ENCODE assay signal across 8 mouse cellular contexts in genomic region chr12:113013021-113013491, GRCm38 (mm10). TPM values are rescaled to one million over a fixed set of nuclear protein-coding genes. Genes with fewer than 3 reads are reported as not detected.
DNase-seq lines count a peak whose midpoint lies in the region; ATAC-seq and TF ChIP-seq lines count a peak whose summit lies in the region.

No protein-coding gene starts in this region.

- no peaks in the 10 kb centered on the region for H3K9me3 ChIP-seq in midbrain, postnatal 0 days (ENCODE audit: low read length)

- intact Hi-C loops in heart, postnatal 14 days (cut with DNase I), result no loop called here
- intact Hi-C loops in left cerebral cortex, postnatal 25 days (cut with DNase I), result no loop called here

- TF ChIP-seq POLR2A in liver, adult 2 months (IDR thresholded peaks at IDR 0.05; ENCODE audit: extremely low read depth, insufficient read depth, low read length), result no peak

- H3K27me3 ChIP-seq in liver, adult 2 months (ENCODE audit: control insufficient read depth, insufficient read depth, low read length), result no peaks in the 10 kb centered on the region
- H3K27me3 ChIP-seq in midbrain, postnatal 0 days (ENCODE audit: insufficient read depth, low read length), result no peaks in the 10 kb centered on the region

- 79% methylated on average over 3 of the region's 3 CpGs for WGBS in liver, adult 2 months
- WGBS in midbrain, postnatal 0 days, result 67% methylated on average over 3 of the region's 3 CpGs

- no peaks in the 10 kb centered on the region for H3K36me3 ChIP-seq in liver, adult 2 months (ENCODE audit: control insufficient read depth, insufficient read depth, low read length)
- no peaks in the 10 kb centered on the region for H3K36me3 ChIP-seq in midbrain, postnatal 0 days (ENCODE audit: insufficient read depth, low read length)

- peaks cover 11% of the 10 kb centered on the region for H3K4me1 ChIP-seq in liver, adult 2 months (ENCODE audit: control insufficient read depth, insufficient read depth, low read length)
- H3K4me1 ChIP-seq in midbrain, postnatal 0 days (ENCODE audit: insufficient read depth, low read length), result peaks cover 15% of the 10 kb centered on the region; the same call in 1 of the 2 replicates

- H3K79me2 ChIP-seq in liver, adult 2 months (ENCODE audit: control insufficient read depth, insufficient read depth, low read length), result peaks cover 11% of the 10 kb centered on the region; the same call in 1 of the 2 replicates

- H3K4me2 ChIP-seq in midbrain, postnatal 0 days (ENCODE audit: low read depth, low read length, poor library complexity, severe bottlenecking), result peak overlapping the region; percentile 82; the same call in 1 of the 2 replicates

- H3K9ac ChIP-seq in liver, adult 2 months (ENCODE audit: low read depth, low read length), result no peak overlapping the region
- no peak overlapping the region for H3K9ac ChIP-seq in midbrain, postnatal 0 days (replicated peaks; ENCODE audit: low read length, poor library complexity, severe bottlenecking)

- no peak for ATAC-seq in midbrain, postnatal 0 days (ENCODE audit: low FRiP score)
- no peak for ATAC-seq in CD4-positive, CD25-positive, alpha-beta regulatory T cell, adult 4 months

- no peak overlapping the region for H3K4me3 ChIP-seq in liver, adult 2 months (ENCODE audit: insufficient read depth, low read depth, low read length)
- no peak overlapping the region for H3K4me3 ChIP-seq in midbrain, postnatal 0 days (ENCODE audit: low read depth, low read length)

- no peak for DNase-seq in liver, adult 2 months (ENCODE audit: extremely low read depth, low read depth, low spot score)
- DNase-seq in liver, result no peak
- DNase-seq in fibroblast of lung, adult 2 months (ENCODE audit: low read depth), result peak; percentile 39
- DNase-seq in heart, postnatal 14 days, result peak; percentile 39 to 55
- peak; percentile 18 to 62 for DNase-seq in left cerebral cortex, postnatal 25 days (ENCODE audit: low spot score in 2 of 2)
- DNase-seq in midbrain, postnatal 0 days (ENCODE audit: low spot score), result peak; percentile 56
- no peak for DNase-seq in T-cell, adult 2 months (ENCODE audit: low spot score)

- H3K27ac ChIP-seq in liver, adult 2 months (replicated peaks; ENCODE audit: insufficient read depth, low read depth, low read length), result peak overlapping the region; percentile 24; the same call in 1 of the 2 replicates
- peak overlapping the region; percentile 76 for H3K27ac ChIP-seq in midbrain, postnatal 0 days (ENCODE audit: low read depth, low read length)

- TF ChIP-seq CTCF in liver, adult 2 months (IDR thresholded peaks at IDR 0.05; ENCODE audit: low read depth, low read length), result no peak
- TF ChIP-seq CTCF in midbrain, postnatal 0 days (IDR thresholded peaks at IDR 0.05), result no peak

RNA-seq across cellular contexts. Expression of gene Pacs2, which starts 1.3 kb away (rescaled TPM):
- total RNA-seq in liver, adult 2 months (2014; rRNA removed), result 5.2 and 7.5 TPM in 2 replicates
- 11.8 and 15.3 TPM in 2 replicates for polyA plus RNA-seq in liver, adult 2 months (2012; rRNA removed)
- total RNA-seq in heart, postnatal 14 days (2021), result 10 to 100 TPM; 29.0 to 32.1 TPM
- total RNA-seq in left cerebral cortex, postnatal 25 days (2021), result 10 to 100 TPM; 63.3 to 79.9 TPM
- 133 and 162 TPM in 2 replicates for total RNA-seq in midbrain, postnatal 0 days (2014; rRNA removed)
- polyA plus RNA-seq in midbrain, postnatal 0 days (2015; fragmentation: Nextera tagmentation; extraction: Ambion mirVana), result 22.4 and 25.8 TPM in 2 replicates
- 1 to 10 TPM; 5.8 to 7.3 TPM for polyA plus RNA-seq in CD4-positive, CD25-positive, alpha-beta regulatory T cell, adult 4 months (2017; shearing (Covaris generic))

RNA-seq across cellular contexts. Expression of gene Brf1, which starts 12.6 kb away (rescaled TPM):
- 17.1 and 19.6 TPM in 2 replicates for total RNA-seq in liver, adult 2 months (2014; rRNA removed)
- 26.2 and 31.5 TPM in 2 replicates for polyA plus RNA-seq in liver, adult 2 months (2012; rRNA removed)
- total RNA-seq in heart, postnatal 14 days (2021), result 10 to 100 TPM; 28.3 to 28.8 TPM
- 10 to 100 TPM; 45.0 to 50.4 TPM for total RNA-seq in left cerebral cortex, postnatal 25 days (2021)
- 42.1 and 51.3 TPM in 2 replicates for total RNA-seq in midbrain, postnatal 0 days (2014; rRNA removed)
- polyA plus RNA-seq in midbrain, postnatal 0 days (2015; fragmentation: Nextera tagmentation; extraction: Ambion mirVana), result 34.9 and 39.0 TPM in 2 replicates
- 10 to 100 TPM; 26.9 to 32.7 TPM for polyA plus RNA-seq in CD4-positive, CD25-positive, alpha-beta regulatory T cell, adult 4 months (2017; shearing (Covaris generic))

RNA-seq across cellular contexts. Expression of gene Btbd6, which starts 36.8 kb away (rescaled TPM):
- total RNA-seq in liver, adult 2 months (2014; rRNA removed), result 5.2 and 7.9 TPM in 2 replicates
- 17.8 and 18.9 TPM in 2 replicates for polyA plus RNA-seq in liver, adult 2 months (2012; rRNA removed)
- total RNA-seq in heart, postnatal 14 days (2021), result 10 to 100 TPM; 16.8 TPM
- 10 to 100 TPM; 55.9 to 60.9 TPM for total RNA-seq in left cerebral cortex, postnatal 25 days (2021)
- 79.0 and 81.6 TPM in 2 replicates for total RNA-seq in midbrain, postnatal 0 days (2014; rRNA removed)
- 58.4 and 61.9 TPM in 2 replicates for polyA plus RNA-seq in midbrain, postnatal 0 days (2015; fragmentation: Nextera tagmentation; extraction: Ambion mirVana)
- polyA plus RNA-seq in CD4-positive, CD25-positive, alpha-beta regulatory T cell, adult 4 months (2017; shearing (Covaris generic)), result 1 to 10 TPM; 7.8 to 8.7 TPM

Comparison
In these comparisons a context has a peak if more than half of its experiments do, and no peak if none do; other contexts are left out.
1. DNase-seq: peak in fibroblast of lung, adult 2 months (single experiment), heart, postnatal 14 days (2 of 2), left cerebral cortex, postnatal 25 days (2 of 2) and midbrain, postnatal 0 days (single experiment); none in liver, adult 2 months (single experiment), liver (single experiment) and T-cell, adult 2 months (single experiment).